Mouse (Mus musculus): ENCODE measurements around the gene Srd5a1. TPM values are rescaled to one million over a fixed set of nuclear protein-coding genes. Genes with fewer than 3 reads are reported as not detected.
"Not testable (repeated sequence)": the region's sequence is repeated elsewhere in the genome, so short reads cannot be mapped to it uniquely, and the experiment has no call there.

Srd5a1 gene
- polyA plus RNA-seq, 1 experiment from 2014 or later: 28.7 TPM

- TF ChIP-seq CTCF (IDR thresholded peaks at IDR 0.05; ENCODE audit: low read depth): no peak
- H3K9ac ChIP-seq (ENCODE audit: low read depth, low read length): peak overlapping the region; percentile 57
- H3K4me1 ChIP-seq (replicated peaks; ENCODE audit: insufficient read depth, low read length): peaks cover 6% of the 10 kb centered on the region; the same call in 1 of the 2 replicates
- DNase-seq (ENCODE audit: low spot score) (peak; percentile 39), ATAC-seq (replicated peaks; ENCODE audit: low FRiP score, low read depth) (peak; percentile 26)
- no peaks in the 10 kb centered on the region for H3K9me3 ChIP-seq (replicated peaks; ENCODE audit: low read length)
- no peak overlapping the region; the same call in 1 of the 2 replicates for H3K27ac ChIP-seq
- H3K4me2 ChIP-seq (ENCODE audit: low read length): peak overlapping the region; percentile 91
- H3K27me3 ChIP-seq (ENCODE audit: insufficient read depth, low read length): no peaks in the 10 kb centered on the region
- peaks cover 7% of the 10 kb centered on the region; the same call in 1 of the 2 replicates for H3K36me3 ChIP-seq (ENCODE audit: insufficient read depth, low read length)
- H3K4me3 ChIP-seq (replicated peaks; ENCODE audit: low read depth, low read length): peak overlapping the region; percentile 54
- under 1% methylated on average over 40 of the region's 40 CpGs for WGBS
These were observed 368 bp downstream of the Srd5a1 start for GRCm38 (mm10) chr13:69610751-69611397.

GRCm38 (mm10) chr13:69608734-69609133 lies 2.5 kb downstream of the Srd5a1 start:
- Histone ChIP-seq H3K4me2 (ENCODE audit: low read length) (no peak overlapping the region), H3K9me3 (replicated peaks; ENCODE audit: low read length) (no peaks in the 10 kb centered on the region), H3K4me3 (replicated peaks; ENCODE audit: low read depth, low read length) (no peak overlapping the region), H3K4me1 (replicated peaks; ENCODE audit: insufficient read depth, low read length) (peaks cover 6% of the 10 kb centered on the region; the same call in 1 of the 2 replicates), H3K27ac (no peak overlapping the region), H3K36me3 (ENCODE audit: insufficient read depth, low read length) (no peaks in the 10 kb centered on the region), H3K27me3 (ENCODE audit: insufficient read depth, low read length) (no peaks in the 10 kb centered on the region), H3K9ac (ENCODE audit: low read depth, low read length) (no peak overlapping the region)
- no peak for TF ChIP-seq CTCF (IDR thresholded peaks at IDR 0.05; ENCODE audit: low read depth)
- ATAC-seq (replicated peaks; ENCODE audit: low FRiP score, low read depth) (no peak), DNase-seq (ENCODE audit: low spot score) (no peak)
- WGBS: 82% methylated on average over 8 of the region's 8 CpGs

GRCm38 (mm10) chr13:69604670-69605069 lies 6.6 kb downstream of the Srd5a1 start:
- H3K9ac ChIP-seq (ENCODE audit: low read depth, low read length): no peak overlapping the region
- ATAC-seq (replicated peaks; ENCODE audit: low FRiP score, low read depth) (no peak), DNase-seq (ENCODE audit: low spot score) (no peak)
- no peak overlapping the region for H3K4me2 ChIP-seq (ENCODE audit: low read length)
- H3K27ac ChIP-seq: no peak overlapping the region
- H3K36me3 ChIP-seq (ENCODE audit: insufficient read depth, low read length): no peaks in the 10 kb centered on the region
- no peak for TF ChIP-seq CTCF (IDR thresholded peaks at IDR 0.05; ENCODE audit: low read depth)
- no peaks in the 10 kb centered on the region for H3K4me1 ChIP-seq (replicated peaks; ENCODE audit: insufficient read depth, low read length)
- H3K4me3 ChIP-seq (replicated peaks; ENCODE audit: low read depth, low read length): no peak overlapping the region
- no peaks in the 10 kb centered on the region for H3K9me3 ChIP-seq (replicated peaks; ENCODE audit: low read length)
- H3K27me3 ChIP-seq (ENCODE audit: insufficient read depth, low read length): no peaks in the 10 kb centered on the region
- WGBS: 65% methylated on average over 1 of the region's 1 CpGs

GRCm38 (mm10) chr13:69601321-69601720 lies 9.9 kb downstream of the Srd5a1 start:
- H3K27ac ChIP-seq: no peak overlapping the region
- no peak for ATAC-seq (replicated peaks; ENCODE audit: low FRiP score, low read depth)
- H3K27me3 ChIP-seq (ENCODE audit: insufficient read depth, low read length): no peaks in the 10 kb centered on the region
- WGBS: 77% methylated on average over 5 of the region's 5 CpGs
- no peaks in the 10 kb centered on the region for H3K36me3 ChIP-seq (ENCODE audit: insufficient read depth, low read length)
- TF ChIP-seq CTCF (IDR thresholded peaks at IDR 0.05; ENCODE audit: low read depth): no peak
- H3K9me3 ChIP-seq (replicated peaks; ENCODE audit: low read length): no peaks in the 10 kb centered on the region
- no peak overlapping the region for H3K4me2 ChIP-seq (ENCODE audit: low read length)
- no peak for DNase-seq (ENCODE audit: low spot score)
- no peaks in the 10 kb centered on the region for H3K4me1 ChIP-seq (replicated peaks; ENCODE audit: insufficient read depth, low read length)
- H3K9ac ChIP-seq (ENCODE audit: low read depth, low read length): no peak overlapping the region
- no peak overlapping the region for H3K4me3 ChIP-seq (replicated peaks; ENCODE audit: low read depth, low read length)

GRCm38 (mm10) chr13:69600863-69601262 lies 10.4 kb downstream of the Srd5a1 start:
- H3K27me3 ChIP-seq (ENCODE audit: insufficient read depth, low read length); H3K4me2 ChIP-seq (ENCODE audit: low read length); H3K4me3 ChIP-seq (replicated peaks; ENCODE audit: low read depth, low read length); DNase-seq (ENCODE audit: low spot score); H3K36me3 ChIP-seq (ENCODE audit: insufficient read depth, low read length); H3K9me3 ChIP-seq (replicated peaks; ENCODE audit: low read length); H3K27ac ChIP-seq; H3K4me1 ChIP-seq (replicated peaks; ENCODE audit: insufficient read depth, low read length); H3K9ac ChIP-seq (ENCODE audit: low read depth, low read length); ATAC-seq (replicated peaks; ENCODE audit: low FRiP score, low read depth): not testable (repeated sequence)
- WGBS: 88% methylated on average over 5 of the region's 5 CpGs

GRCm38 (mm10) chr13:69598867-69599266 lies 12.4 kb downstream of the Srd5a1 start:
- H3K4me1 ChIP-seq (replicated peaks; ENCODE audit: insufficient read depth, low read length): no peaks in the 10 kb centered on the region
- WGBS: 88% methylated on average over 10 of the region's 10 CpGs
- H3K4me2 ChIP-seq (ENCODE audit: low read length): no peak overlapping the region
- no peaks in the 10 kb centered on the region for H3K27me3 ChIP-seq (ENCODE audit: insufficient read depth, low read length)
- ATAC-seq (replicated peaks; ENCODE audit: low FRiP score, low read depth) (no peak), DNase-seq (ENCODE audit: low spot score) (no peak)
- TF ChIP-seq CTCF (IDR thresholded peaks at IDR 0.05; ENCODE audit: low read depth): no peak
- H3K27ac ChIP-seq: no peak overlapping the region
- no peak overlapping the region for H3K4me3 ChIP-seq (replicated peaks; ENCODE audit: low read depth, low read length)
- no peak overlapping the region for H3K9ac ChIP-seq (ENCODE audit: low read depth, low read length)
- H3K36me3 ChIP-seq (ENCODE audit: insufficient read depth, low read length): no peaks in the 10 kb centered on the region
- H3K9me3 ChIP-seq (replicated peaks; ENCODE audit: low read length): no peaks in the 10 kb centered on the region

- Histone ChIP-seq H3K4me3 (replicated peaks; ENCODE audit: low read depth, low read length) (no peak overlapping the region), H3K4me1 (replicated peaks; ENCODE audit: insufficient read depth, low read length) (no peaks in the 10 kb centered on the region), H3K27me3 (ENCODE audit: insufficient read depth, low read length) (no peaks in the 10 kb centered on the region), H3K27ac (no peak overlapping the region), H3K9me3 (replicated peaks; ENCODE audit: low read length) (no peaks in the 10 kb centered on the region), H3K4me2 (ENCODE audit: low read length) (no peak overlapping the region), H3K36me3 (ENCODE audit: insufficient read depth, low read length) (no peaks in the 10 kb centered on the region), H3K9ac (ENCODE audit: low read depth, low read length) (no peak overlapping the region)
- ATAC-seq (replicated peaks; ENCODE audit: low FRiP score, low read depth) (no peak), DNase-seq (ENCODE audit: low spot score) (no peak)
- TF ChIP-seq CTCF (IDR thresholded peaks at IDR 0.05; ENCODE audit: low read depth): no peak
- 91% methylated on average over 2 of the region's 2 CpGs for WGBS
These were observed 14.7 kb downstream of the Srd5a1 start for GRCm38 (mm10) chr13:69596515-69596914.
